Mouse (Mus musculus) hindbrain, embryonic 12.5 days (tissue): ENCODE data around the gene D11Wsu47e. TPM values are rescaled to one million over a fixed set of nuclear protein-coding genes. Genes with fewer than 3 reads are reported as not detected.

ENCODE experiments used
- ATAC-seq: fragments of 200-750 bp; cut with Nextera tagmentation; 2 replicates; pipeline ENCODE4 v1.8.0; 2017; ENCODE audit warnings: moderate TSS enrichment; ENCODE audit not compliant: low FRiP score
- H3K27ac ChIP-seq: fragments of 300-500 bp; sonication (generic); 2 replicates; pipeline ENCODE4 v1.5.1; 2016; ENCODE audit warnings: mild to moderate bottlenecking
- H3K27me3 ChIP-seq: fragments of 300-500 bp; sonication (generic); 2 replicates; pipeline ENCODE4 v1.6.1; 2016; ENCODE audit warnings: mild to moderate bottlenecking
- H3K36me3 ChIP-seq: fragments of 300-500 bp; sonication (generic); 2 replicates; pipeline ENCODE4 v1.6.1; 2016; ENCODE audit warnings: mild to moderate bottlenecking
- H3K4me1 ChIP-seq: fragments of 300-500 bp; sonication (generic); 2 replicates; pipeline ENCODE4 v1.6.1; 2016
- H3K4me2 ChIP-seq: fragments of 300-500 bp; sonication (generic); replicated peaks from 2 replicates; pipeline ENCODE4 v1.6.1; 2016; ENCODE audit warnings: mild to moderate bottlenecking
- H3K4me3 ChIP-seq: fragments of 300-500 bp; sonication (generic); 2 replicates; pipeline ENCODE4 v1.5.1; 2016; ENCODE audit warnings: mild to moderate bottlenecking
- H3K9ac ChIP-seq: fragments of 300-500 bp; sonication (generic); 2 replicates; pipeline ENCODE4 v1.6.1; 2016; ENCODE audit warnings: mild to moderate bottlenecking, moderate library complexity
- H3K9me3 ChIP-seq: fragments of 300-500 bp; sonication (generic); replicated peaks from 2 replicates; pipeline ENCODE4 v1.6.1; 2016; ENCODE audit warnings: mild to moderate bottlenecking
- WGBS: fragments of 180-500 bp; shearing (Covaris S2); methylation state at CpG from one replicate; pipeline ENCODE4 v1.1.7; 2016; 5-methylcytosine and 5-hydroxymethylcytosine counted together
- polyA plus RNA-seq: library from polyadenylated mRNA; unstranded; fragments of >200 nt; fragmentation: Nextera tagmentation; extraction: Ambion mirVana; gene quantifications from 2 replicates; pipeline ENCODE4 v1.2.1, GENCODE M21; 2016

Gene D11Wsu47e
- polyA plus RNA-seq, 1 experiment from 2014 or later, result 25.9 TPM

DNA sequence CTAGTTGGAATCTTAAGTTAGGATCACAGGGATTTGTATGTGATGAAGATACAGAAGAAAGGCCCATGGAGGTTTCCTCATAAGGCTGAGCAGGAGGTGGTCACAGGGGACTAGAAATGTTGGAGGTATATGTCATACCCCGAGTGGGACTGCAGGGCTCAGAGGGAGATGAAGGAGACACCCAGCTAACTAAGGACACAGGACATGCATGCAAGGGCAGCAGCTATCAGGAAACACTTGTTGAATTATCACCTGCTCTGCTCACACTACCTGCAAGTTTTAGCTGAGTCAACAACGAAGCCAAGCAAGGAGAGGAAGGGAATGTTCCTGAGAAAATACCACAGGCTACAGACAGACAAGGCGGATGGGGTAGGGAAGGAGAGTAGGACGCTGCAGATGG, 16.5 kb upstream of the D11Wsu47e start:
- H3K27me3 ChIP-seq, result no peaks in the 10 kb centered on the region
- no peak for ATAC-seq
- H3K9me3 ChIP-seq, result no peaks in the 10 kb centered on the region
- peaks cover 52% of the 10 kb centered on the region for H3K36me3 ChIP-seq
- H3K4me2 ChIP-seq, result no peak overlapping the region
- no peak overlapping the region for H3K9ac ChIP-seq
- peaks cover 3% of the 10 kb centered on the region; the same call in 1 of the 2 replicates for H3K4me1 ChIP-seq
- no peak overlapping the region for H3K4me3 ChIP-seq
- no peak overlapping the region for H3K27ac ChIP-seq
- 88% methylated on average over 4 of the region's 4 CpGs for WGBS

- WGBS, result 95% methylated on average over 5 of the region's 5 CpGs
- Histone ChIP-seq H3K9ac (no peak overlapping the region), H3K4me1 (peaks cover 3% of the 10 kb centered on the region; the same call in 1 of the 2 replicates), H3K4me3 (no peak overlapping the region), H3K27ac (no peak overlapping the region), H3K27me3 (no peaks in the 10 kb centered on the region), H3K36me3 (peaks cover 52% of the 10 kb centered on the region), H3K9me3 (no peaks in the 10 kb centered on the region), H3K4me2 (no peak overlapping the region)
- no peak for ATAC-seq
Measured at GRCm38 (mm10) chr11:113668857-113669256, 15.4 kb upstream of the D11Wsu47e start.

DNA sequence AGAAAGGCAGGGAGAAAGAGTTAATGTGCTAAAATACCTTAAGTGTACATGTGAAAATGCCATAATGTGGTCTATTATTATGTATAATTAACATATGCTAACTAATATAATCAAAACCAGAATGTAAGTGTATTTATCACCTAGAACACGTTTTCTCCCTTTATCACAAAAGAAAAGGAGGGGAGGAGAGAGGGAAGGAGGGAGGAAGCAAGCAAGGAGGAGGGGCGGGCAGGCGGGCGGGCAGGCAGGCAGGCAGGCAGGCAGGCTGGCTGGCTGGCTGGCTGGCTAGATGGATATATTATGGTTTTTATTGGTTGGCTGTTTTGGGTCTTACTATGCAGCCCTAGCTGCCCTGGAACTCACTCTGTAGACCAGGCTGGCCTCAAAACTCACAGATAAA, 14.5 kb upstream of the D11Wsu47e start:
- H3K9me3 ChIP-seq, result no peaks in the 10 kb centered on the region
- H3K4me2 ChIP-seq, result no peak overlapping the region
- H3K27ac ChIP-seq, result no peak overlapping the region
- H3K4me3 ChIP-seq, result no peak overlapping the region
- no peaks in the 10 kb centered on the region for H3K27me3 ChIP-seq
- ATAC-seq, result no peak
- H3K9ac ChIP-seq, result no peak overlapping the region
- peaks cover 48% of the 10 kb centered on the region for H3K36me3 ChIP-seq
- 54% methylated on average over 1 of the region's 4 CpGs for WGBS
- H3K4me1 ChIP-seq, result peaks cover 3% of the 10 kb centered on the region; the same call in 1 of the 2 replicates

- H3K36me3 ChIP-seq, result peaks cover 51% of the 10 kb centered on the region
- H3K9ac ChIP-seq, result no peak overlapping the region
- no peak overlapping the region for H3K4me3 ChIP-seq
- H3K27me3 ChIP-seq, result no peaks in the 10 kb centered on the region
- H3K9me3 ChIP-seq, result no peaks in the 10 kb centered on the region
- no peak overlapping the region for H3K4me2 ChIP-seq
- 0 out of 2 replicates have a peak, but pooled peaks cover 3% of the 10 kb centered on the region for H3K4me1 ChIP-seq
- ATAC-seq, result no peak
- 95% methylated on average over 4 of the region's 4 CpGs for WGBS
- no peak overlapping the region for H3K27ac ChIP-seq
Measured at GRCm38 (mm10) chr11:113673614-113674013, 10.6 kb upstream of the D11Wsu47e start.

- Histone ChIP-seq H3K4me1 (0 out of 2 replicates have a peak, but pooled peaks cover 3% of the 10 kb centered on the region), H3K36me3 (peaks cover 47% of the 10 kb centered on the region), H3K9me3 (no peaks in the 10 kb centered on the region), H3K4me3 (no peak overlapping the region), H3K27me3 (no peaks in the 10 kb centered on the region), H3K4me2 (no peak overlapping the region), H3K9ac (no peak overlapping the region), H3K27ac (no peak overlapping the region)
- WGBS, result 86% methylated on average over 5 of the region's 5 CpGs
- ATAC-seq, result no peak
Measured at GRCm38 (mm10) chr11:113674595-113674994, 9.6 kb upstream of the D11Wsu47e start.

DNA sequence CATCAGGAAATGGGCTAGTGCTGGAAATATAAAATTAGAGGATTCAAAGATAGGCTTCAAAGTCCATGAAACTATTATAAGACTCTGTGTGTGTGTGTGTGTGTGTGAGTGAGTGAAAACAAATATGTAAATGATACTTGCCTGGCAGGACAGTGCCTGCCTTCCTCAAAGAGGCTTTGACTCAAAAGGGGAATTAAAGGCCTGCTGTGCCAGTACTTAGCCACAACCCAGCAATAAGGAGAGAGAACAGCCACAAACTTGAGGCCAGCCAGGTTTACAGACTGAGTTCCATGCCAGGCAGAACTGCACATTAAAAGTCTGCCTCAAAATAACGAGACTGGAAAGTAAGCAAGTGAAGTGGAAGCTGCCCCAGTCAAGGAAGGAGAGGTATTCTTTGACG, 7.4 kb upstream of the D11Wsu47e start:
- Histone ChIP-seq H3K9ac (no peak overlapping the region), H3K4me2 (no peak overlapping the region), H3K4me1 (peaks cover 12% of the 10 kb centered on the region), H3K36me3 (peaks cover 34% of the 10 kb centered on the region), H3K9me3 (no peaks in the 10 kb centered on the region), H3K27ac (no peak overlapping the region), H3K4me3 (no peak overlapping the region), H3K27me3 (no peaks in the 10 kb centered on the region)
- no peak for ATAC-seq
- WGBS, result 84% methylated on average over 2 of the region's 2 CpGs

DNA sequence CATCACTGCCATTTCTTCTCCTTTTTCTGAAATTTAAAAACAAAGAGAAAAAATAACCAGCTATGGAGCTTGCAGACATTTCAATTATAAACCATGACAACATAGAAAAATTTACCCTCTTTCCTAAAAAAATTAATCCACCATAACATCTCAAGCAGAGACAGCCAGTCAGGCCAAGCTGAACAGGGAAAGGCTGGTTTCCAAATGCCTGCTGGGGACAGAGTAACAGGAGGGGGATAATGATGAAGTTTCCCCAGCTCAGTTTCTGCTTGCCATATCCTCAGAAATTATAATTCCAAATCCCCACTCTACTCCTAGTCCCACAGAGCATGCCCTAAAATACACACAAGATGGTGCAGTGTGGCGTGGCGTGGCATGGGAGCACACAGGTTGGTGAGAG, 6.8 kb upstream of the D11Wsu47e start:
- 95% methylated on average over 2 of the region's 2 CpGs for WGBS
- H3K9me3 ChIP-seq, result no peaks in the 10 kb centered on the region
- no peak overlapping the region for H3K4me2 ChIP-seq
- H3K4me3 ChIP-seq, result no peak overlapping the region
- H3K27ac ChIP-seq, result no peak overlapping the region
- peaks cover 31% of the 10 kb centered on the region for H3K36me3 ChIP-seq
- H3K9ac ChIP-seq, result no peak overlapping the region
- no peaks in the 10 kb centered on the region for H3K27me3 ChIP-seq
- no peak for ATAC-seq
- H3K4me1 ChIP-seq, result peaks cover 17% of the 10 kb centered on the region

DNA sequence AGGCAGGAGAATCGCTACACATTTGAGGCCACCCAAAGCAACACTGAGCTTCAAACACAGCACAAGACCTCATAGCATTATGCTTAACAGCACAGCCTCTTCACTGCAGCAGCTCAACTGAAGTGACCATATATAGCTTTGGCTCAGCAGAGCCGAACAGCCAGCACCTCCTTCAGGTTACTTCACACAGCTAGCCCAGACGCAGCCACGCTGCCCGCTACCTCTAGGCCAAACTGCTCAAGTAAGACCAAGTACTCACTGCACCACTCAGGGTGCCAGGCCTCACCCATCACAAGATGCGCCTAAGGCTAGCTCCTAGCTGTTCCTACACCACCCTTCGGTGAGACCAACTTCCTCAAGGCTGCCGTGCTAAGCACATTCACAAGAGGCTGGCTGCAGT, 5.8 kb upstream of the D11Wsu47e start:
- ATAC-seq, result no peak
- H3K4me3 ChIP-seq, result no peak overlapping the region
- no peak overlapping the region for H3K9ac ChIP-seq
- H3K27me3 ChIP-seq, result no peaks in the 10 kb centered on the region
- peaks cover 23% of the 10 kb centered on the region for H3K4me1 ChIP-seq
- no peak overlapping the region for H3K4me2 ChIP-seq
- peaks cover 22% of the 10 kb centered on the region for H3K36me3 ChIP-seq
- no peak overlapping the region for H3K27ac ChIP-seq
- H3K9me3 ChIP-seq, result no peaks in the 10 kb centered on the region
- 88% methylated on average over 8 of the region's 8 CpGs for WGBS

- Histone ChIP-seq H3K4me1 (peaks cover 35% of the 10 kb centered on the region), H3K4me2 (no peak overlapping the region), H3K4me3 (no peak overlapping the region), H3K27me3 (no peaks in the 10 kb centered on the region), H3K27ac (no peak overlapping the region), H3K9ac (no peak overlapping the region), H3K9me3 (no peaks in the 10 kb centered on the region), H3K36me3 (peaks cover 11% of the 10 kb centered on the region)
- no peak for ATAC-seq
- WGBS, result 95% methylated on average over 2 of the region's 2 CpGs
Measured at GRCm38 (mm10) chr11:113680954-113681353, 3.3 kb upstream of the D11Wsu47e start.

- H3K9ac ChIP-seq, result no peak overlapping the region
- H3K4me1 ChIP-seq, result peaks cover 44% of the 10 kb centered on the region
- no peak overlapping the region for H3K27ac ChIP-seq
- H3K9me3 ChIP-seq, result no peaks in the 10 kb centered on the region
- H3K36me3 ChIP-seq, result peaks cover under 1% of the 10 kb centered on the region; the same call in 1 of the 2 replicates
- no peaks in the 10 kb centered on the region for H3K27me3 ChIP-seq
- H3K4me2 ChIP-seq, result peak overlapping the region; percentile 91
- no peak overlapping the region for H3K4me3 ChIP-seq
- ATAC-seq, result no peak
Measured at GRCm38 (mm10) chr11:113681979-113682378, 2.2 kb upstream of the D11Wsu47e start.

DNA sequence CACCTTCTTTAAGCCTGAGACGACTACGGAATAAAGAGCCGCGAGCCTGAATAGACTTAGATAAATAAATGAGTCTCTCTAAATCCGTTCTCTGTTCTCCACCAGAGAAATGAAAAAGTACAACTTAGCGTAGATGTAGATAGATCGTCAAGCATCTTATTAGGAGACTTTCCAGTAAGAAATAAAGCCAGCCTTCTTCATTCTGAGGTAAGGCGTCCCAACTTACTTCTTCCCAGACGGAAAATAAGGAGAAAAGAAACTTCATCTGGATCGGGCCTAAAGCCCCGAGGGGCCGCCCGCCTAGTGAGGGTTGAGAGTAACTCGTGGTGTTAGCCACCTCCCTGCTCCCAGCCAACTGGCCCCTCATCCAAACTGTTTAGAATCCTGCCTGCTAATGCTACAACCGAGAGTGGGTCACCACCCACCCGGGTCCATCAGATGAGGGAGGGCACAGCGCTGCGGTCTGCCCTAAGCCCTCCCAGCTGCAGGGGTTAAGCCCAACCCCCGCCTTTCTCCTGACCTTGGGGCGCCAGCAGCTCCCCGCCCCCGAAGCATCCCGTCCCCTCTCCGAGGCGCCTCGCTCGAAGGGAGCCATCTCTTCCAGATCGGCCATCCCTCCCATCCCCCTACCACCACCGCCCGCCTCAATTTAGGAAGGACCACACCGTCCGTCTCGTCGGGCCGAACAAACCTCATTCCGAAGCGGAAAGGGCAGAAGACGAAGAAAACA, 1.1 kb upstream of the D11Wsu47e start:
- H3K4me1 ChIP-seq, result peaks cover 46% of the 10 kb centered on the region
- 4% methylated on average over 38 of the region's 38 CpGs for WGBS
- H3K27me3 ChIP-seq, result no peaks in the 10 kb centered on the region
- H3K4me3 ChIP-seq, result peak overlapping the region; percentile 98
- ATAC-seq, result peak; percentile 57
- peak overlapping the region; percentile 91 for H3K4me2 ChIP-seq
- peak overlapping the region; percentile 87 for H3K9ac ChIP-seq
- peak overlapping the region; percentile 97 for H3K27ac ChIP-seq
- H3K36me3 ChIP-seq, result peaks cover 4% of the 10 kb centered on the region
- no peaks in the 10 kb centered on the region for H3K9me3 ChIP-seq

- 0% methylated on average over 30 of the region's 38 CpGs for WGBS
Measured at GRCm38 (mm10) chr11:113683627-113683956, 620 bp upstream of the D11Wsu47e start.

More at GRCm38 (mm10) chr11:113683627-113683956, 620 bp upstream of the D11Wsu47e start:
- no peaks in the 10 kb centered on the region for H3K9me3 ChIP-seq
- H3K36me3 ChIP-seq, result peaks cover 10% of the 10 kb centered on the region
- peaks cover 43% of the 10 kb centered on the region for H3K4me1 ChIP-seq
- no peaks in the 10 kb centered on the region for H3K27me3 ChIP-seq
- H3K4me3 ChIP-seq, result peak overlapping the region; percentile 98
- ATAC-seq, result peak; percentile 73
- H3K27ac ChIP-seq, result peak overlapping the region; percentile 97
- H3K4me2 ChIP-seq, result peak overlapping the region; percentile 91
- peak overlapping the region; percentile 87 for H3K9ac ChIP-seq
